Mouse (Mus musculus): ENCODE measurements around the gene Ncdn. TPM values are rescaled to one million over a fixed set of nuclear protein-coding genes. Genes with fewer than 3 reads are reported as not detected.

Gene Ncdn
- total RNA-seq, 2 experiments from 2014 or later: 1,037 to 1,100 TPM

DNA sequence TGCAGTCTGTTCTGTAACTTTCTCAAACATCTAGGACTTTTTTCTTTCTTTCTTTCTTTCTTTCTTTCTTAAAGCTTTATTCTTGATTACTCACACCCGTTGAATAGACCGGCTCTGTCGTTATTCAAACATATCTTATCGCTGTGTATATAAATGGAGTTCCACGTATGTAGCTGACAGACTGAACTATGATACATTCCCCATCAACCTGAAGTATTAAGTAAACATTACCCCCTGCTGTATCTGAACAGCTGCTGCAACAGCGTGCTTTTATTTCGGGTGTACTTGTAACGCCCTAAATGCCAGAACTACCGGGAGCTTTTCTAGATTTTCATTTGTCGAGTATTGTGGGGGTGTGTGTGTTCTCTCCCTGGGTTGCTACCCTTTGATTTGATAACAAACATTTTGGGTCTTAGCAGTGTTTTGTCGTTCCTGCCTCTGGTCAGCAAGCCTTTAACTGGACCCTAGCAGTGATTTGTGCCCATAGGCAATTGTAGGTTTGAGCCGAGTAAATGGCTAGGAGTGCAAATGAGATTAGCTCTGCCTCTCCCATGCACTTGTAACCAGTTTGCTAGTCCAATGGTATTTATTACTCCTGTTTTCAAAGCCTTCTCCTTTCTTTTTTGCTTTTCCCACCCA, 1.6 kb upstream of the Ncdn start:
- no peak for DNase-seq (ENCODE audit: low spot score in 2 of 2)

DNA sequence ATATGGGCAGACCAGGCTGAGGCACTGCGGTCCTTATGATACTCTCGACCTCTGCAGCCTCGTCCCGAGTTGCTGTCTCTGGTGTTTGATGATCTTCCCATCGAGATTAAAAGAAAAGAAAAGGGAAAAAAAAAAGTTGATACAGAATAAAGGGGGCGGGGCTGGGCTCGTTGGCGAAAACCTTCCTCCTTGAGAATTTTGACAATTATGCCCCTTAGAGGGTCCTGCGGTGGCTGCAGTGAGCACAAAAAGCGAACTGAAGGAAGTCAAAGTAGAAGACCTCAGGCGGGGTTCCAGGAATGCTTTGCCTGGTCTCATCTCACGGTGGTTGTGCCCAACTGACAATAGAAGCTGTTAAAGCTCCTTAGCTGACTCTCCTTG, 983 bp upstream of the Ncdn start:
- no peak for DNase-seq (ENCODE audit: low spot score in 2 of 2)

DNA sequence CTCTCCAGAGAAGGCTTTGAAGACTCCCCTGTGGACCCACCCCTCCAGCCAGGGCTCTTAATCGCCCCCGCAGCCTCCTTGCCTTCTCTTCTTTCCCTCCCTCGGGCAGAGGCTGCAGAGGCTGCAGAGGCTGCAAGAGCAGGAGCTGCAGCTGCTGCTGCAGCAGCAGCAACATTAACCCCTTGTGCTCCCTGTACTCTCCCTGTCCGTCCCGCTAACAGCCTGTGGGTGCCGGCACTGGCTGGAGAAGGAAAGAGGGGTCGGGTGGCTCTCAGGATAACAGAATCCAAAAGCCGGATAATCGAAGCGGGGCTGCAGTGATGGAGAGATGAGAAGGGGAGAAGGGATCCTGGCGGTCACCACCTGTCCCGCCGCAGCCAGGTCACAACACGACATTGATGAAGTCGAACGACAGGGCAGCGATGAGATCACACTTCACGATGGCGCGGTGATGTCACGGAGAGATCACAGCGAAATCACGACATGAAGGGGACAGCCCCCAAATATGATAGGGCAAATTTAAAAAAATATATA, 563 bp downstream of the Ncdn start:
- DNase-seq (ENCODE audit: low spot score in 2 of 2): peak in 1 of 2 experiments; percentile 32

DNA sequence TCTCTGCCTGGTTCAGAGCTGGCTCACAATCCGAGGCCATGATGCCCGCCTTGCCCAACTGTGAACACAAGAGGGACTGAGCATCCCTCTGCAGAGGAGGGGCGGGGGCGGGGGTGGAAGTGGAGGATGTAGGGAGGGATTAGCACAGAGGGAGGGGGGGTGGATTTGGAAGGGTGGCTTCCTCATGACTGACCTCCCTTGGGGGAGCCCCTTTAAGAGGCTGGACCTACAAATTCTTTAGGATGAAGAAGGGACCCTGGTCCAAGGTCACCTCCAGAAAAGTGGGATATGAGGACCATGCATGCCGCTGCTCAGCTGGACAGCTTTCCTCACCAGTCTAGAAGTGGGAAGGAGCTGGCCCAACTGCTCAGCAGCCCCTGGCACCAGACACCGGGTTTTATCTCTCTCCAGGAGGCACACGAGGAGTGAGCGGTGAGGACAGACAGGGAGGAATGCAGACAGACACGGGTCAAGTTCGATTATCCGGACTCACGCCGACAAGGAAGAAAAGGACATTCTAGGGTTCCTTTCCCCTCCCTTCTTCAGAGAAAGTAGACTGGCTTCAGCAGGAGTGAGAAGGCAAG, 1.1 kb downstream of the Ncdn start:
- peak in 1 of 2 experiments; percentile 31 for DNase-seq (ENCODE audit: low spot score in 2 of 2)

DNA sequence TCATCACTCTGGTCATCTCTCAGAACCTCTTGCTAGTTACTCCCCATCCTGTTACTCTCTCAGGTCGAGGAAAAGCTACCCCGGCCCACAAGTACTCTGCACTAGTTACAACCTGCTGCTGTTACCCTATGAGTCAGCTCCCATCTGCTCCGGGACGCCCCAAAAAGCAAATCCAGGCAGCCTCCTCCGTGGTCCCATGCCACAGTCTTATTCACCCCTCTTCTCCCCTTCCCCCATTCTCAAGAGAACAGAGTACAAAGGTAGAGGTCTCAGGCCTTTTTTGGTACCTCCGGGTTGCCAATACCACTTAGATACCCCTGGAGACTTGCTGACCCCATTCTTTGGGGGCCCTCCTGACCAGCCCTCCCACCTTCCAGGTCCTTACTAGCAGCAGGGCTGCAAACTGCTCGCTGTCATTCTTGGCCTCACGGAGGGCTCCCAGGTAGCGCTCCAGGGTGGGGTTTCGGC, 1.6 kb downstream of the Ncdn start:
- peak in 1 of 2 experiments; percentile 53 for DNase-seq (ENCODE audit: low spot score in 2 of 2)

DNA sequence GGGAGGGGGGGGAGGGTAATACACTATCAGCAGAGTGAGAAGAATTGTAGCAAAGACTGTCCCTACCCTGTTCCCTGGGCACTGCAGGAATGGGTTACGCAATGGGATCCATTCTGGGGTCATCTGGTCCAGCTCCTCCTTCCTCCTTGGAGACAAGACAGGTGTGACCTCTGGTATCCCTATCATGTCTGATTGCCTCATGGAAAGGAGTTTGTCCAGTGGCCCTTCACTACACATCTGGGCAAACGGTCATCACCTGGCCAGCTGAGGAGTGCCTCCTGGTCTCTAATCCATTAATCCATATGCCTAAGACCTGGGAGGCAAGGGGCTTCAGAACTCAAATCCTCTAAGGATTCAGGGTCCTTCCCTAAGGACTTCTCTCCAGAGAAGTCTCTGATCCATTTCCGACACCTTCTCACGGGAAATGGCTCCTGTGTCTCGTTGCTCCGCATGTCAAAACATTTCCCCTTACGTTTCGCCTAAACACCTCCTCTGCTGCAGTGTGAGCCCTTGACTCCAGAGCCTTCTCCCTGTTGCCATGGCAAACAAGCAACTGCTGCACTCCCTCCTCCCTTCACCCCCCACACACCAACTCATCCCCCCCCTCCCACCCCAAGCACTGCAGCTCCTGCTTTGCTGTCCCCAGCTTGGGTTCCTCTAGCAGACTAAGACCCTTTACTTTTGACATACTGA, 2.2 kb downstream of the Ncdn start:
- DNase-seq (ENCODE audit: low spot score in 2 of 2): peak; percentile 16 to 21

DNA sequence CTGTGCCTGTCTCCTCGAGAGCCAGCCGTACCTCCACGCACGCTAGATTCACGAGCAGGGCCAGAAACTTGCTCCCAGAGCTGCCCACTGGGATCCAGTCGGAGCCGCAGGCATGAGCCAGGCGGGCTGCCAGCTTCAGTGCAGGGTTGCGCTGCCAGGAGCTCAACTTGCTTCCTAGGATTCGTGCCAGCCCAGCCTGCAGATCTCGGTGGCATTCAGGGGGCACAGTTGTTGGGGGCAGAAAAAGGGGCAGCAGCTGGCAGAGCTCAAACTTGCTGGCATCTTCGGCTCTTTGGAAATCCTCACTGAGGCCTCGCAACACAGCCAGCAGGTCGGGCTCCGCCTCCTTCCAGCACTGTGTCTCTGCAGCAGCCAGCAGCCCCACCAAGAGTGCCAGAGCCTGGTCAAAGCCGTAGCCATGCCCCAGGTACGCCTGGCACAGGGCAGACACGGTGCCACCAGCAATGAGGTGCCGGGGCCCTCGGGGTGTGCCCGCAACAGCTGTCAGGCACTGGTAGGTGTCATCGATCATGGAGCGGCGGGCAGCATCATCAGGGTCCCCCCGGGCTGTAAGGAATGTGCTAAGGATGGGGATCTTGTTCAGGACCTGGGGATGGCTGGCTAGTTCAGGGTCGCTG, 3.1 kb downstream of the Ncdn start:
- peak; percentile 60 to 76 for DNase-seq (ENCODE audit: low spot score in 2 of 2)

DNA sequence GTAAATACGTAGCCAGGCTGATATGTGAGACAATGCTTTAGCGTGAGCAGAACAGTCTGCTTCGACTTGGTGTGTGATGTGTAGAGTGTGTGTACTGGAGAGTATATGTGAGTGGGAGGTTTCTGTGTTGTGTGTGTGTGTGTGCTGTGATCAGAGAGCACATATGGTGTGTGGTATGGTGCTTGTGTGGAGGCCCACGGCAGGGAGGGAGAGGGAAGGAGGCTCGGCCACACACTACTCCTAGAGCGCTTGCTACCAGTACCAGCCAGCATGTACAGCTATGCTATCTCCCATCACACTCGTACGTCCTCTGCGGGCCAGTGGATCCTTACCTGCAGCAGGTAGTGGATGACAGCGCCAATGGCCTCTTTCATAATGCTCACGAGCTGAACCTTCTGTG, 3.7 kb downstream of the Ncdn start:
- DNase-seq (ENCODE audit: low spot score in 2 of 2): peak; percentile 31 to 62

DNA sequence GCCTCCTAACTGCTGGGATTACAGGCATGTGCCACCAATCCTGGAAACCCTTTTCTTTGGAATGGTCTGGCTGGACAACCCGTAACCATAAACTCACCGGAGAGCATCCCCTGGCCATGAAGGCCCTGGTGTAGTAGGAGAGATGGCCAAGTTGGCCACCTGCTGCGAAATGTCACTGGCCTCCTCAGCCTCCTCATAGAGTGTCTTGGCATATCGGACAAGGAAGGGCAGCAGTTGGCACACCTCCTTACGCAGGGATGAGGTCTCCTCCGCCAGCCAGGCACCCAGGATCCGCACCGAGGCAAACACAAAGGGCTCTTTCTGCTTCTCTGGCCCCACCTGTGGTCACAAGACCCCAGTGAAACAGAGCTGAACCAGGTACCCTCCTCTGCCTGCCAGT, 4.9 kb downstream of the Ncdn start:
- DNase-seq (ENCODE audit: low spot score in 2 of 2): no peak

DNA sequence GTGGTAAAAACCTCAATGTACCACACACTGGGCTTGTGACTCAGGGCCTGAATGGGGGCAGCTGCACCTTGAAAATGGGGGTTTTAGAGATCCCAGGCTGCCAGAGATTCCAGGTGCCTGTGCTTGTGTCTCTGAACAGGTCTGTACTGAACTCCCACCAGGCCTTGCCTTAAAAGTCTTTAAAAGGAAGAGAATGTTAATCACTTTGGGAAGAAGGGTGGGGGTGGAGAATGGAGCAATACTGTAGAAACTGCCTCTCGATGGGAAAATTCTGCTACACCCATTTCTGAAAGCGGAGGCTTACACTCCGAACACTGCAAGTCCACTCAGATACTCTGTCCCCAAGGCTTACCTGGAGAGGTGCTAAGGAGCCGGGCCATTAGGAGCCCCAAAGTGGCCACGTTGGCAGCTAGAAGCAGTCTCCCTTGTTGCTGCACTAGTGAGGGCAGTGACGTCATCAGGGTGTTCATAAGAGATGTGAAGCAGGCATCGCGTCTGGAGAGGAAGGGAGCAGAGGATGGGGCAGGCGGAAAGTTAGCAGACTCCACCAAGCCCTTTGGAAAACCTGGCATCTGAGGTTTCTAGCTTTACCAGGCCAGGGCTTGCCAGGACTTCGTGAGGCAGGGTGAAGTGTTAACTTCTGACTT, 6.9 kb downstream of the Ncdn start:
- peak in 1 of 2 experiments; percentile 45 for DNase-seq (ENCODE audit: low spot score in 2 of 2)

DNA sequence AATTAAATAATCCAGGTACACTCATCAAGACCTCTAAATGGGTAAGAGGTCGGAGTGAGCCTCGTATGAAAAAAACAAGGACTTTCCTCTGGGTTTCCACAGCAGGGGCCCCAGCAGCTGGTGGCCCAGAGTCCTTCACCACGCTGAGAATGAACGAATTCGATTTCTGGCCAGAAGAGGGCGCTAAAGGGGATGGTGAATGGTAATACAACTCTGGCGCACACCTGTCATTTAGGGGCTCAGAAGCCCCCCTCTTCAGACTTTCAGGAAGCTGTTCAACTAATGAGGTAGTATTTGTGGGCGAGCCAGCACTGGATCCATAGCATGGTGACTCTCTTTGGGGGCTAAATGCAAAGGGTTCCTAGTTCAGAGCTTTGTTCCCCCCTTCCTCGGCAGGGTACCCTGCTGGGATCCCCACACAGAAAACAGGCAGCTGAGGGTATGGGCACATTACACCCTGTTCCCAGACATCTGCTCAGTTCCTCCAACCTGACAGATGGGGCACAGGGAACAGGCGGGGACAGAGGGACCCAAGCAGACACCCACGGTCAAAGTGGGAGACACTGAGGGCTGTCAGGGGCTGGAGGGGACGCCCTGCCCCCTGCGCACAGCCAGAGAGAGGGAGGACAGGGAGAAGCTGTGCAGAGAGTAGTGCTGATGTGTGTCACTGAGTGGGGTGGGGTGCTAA, 7.6 kb downstream of the Ncdn start:
- DNase-seq (ENCODE audit: low spot score in 2 of 2): peak in 1 of 2 experiments; percentile 67

DNA sequence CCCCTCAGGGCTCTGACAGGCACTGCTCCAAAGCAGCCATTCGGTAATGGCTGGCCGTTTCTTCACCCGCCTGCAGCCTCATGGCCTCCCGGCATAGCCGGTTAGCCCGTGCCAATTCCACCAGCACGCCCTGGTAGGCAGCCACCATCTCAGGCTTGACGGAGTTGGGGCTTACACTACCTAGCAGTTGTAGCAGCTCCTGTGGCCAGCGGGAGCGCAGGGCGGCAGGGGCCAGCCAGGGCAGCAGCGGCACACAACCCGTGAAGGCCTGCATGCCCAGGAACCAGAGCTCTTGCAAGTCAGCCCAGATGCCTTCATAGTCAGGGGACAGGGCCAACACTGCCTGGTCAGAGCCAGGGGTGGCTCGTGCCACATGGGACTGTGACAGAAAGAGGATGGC, 8.4 kb downstream of the Ncdn start:
- DNase-seq (ENCODE audit: low spot score in 2 of 2): no peak

DNA sequence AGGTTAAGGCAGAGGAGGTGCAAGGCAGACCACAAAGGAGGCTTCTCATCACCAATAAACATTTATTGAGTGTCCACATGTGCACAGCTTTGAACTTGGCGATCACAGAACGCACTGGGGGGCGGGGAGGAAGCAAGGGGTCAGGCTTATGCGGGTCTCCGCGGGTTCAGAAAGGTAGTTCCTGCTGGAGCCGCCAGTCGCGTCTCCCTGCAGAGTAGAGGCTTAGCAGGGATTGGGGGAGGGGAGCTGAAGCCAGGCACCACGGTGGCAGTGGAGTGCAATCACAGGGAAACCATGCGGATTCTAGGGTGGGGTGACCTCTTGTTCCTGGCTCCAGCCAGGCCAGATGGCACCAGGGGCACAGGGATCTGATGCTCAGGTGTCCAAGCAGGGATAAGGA, 9.5 kb downstream of the Ncdn start:
- DNase-seq (ENCODE audit: low spot score in 2 of 2): no peak

DNA sequence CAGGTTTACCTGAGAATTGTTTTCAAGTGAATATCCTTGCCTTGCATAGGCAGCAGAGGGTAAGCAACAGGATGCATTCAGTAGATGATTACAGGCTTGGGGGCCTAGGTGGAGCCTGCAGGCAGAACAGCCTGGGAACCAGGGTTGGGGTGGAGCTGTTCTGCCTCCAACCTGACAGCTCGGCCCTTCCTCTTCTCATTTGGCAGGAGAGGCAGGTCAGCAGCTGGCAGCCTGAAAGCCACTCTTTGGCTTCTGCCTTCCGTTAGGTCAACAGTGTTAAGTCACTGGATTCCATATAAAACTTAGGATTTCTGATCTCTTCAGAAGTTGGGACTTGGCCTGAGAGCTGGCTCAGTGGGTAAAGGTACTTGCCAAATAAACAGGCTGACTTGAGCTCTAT, 10.3 kb downstream of the Ncdn start:
- DNase-seq (ENCODE audit: low spot score in 2 of 2): no peak

DNA sequence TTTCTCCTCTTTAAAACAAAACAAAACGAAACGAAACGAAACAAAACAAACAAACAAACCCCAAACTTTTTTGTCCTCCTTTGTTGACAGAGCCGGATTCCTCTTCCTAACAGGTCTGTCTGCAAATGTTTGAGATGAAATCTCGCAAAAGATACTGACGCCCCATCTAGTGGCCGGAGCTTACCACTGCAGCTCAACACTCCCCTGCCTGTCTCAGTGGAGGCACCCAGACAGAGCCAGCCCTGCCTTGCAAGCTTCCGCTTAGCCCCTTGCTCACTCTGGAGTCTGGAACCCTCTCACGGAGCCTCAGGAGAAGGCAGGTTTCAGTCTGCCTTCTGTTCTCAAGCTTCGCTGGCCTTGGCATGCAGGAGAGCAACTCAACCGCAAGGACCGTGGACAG, 11.8 kb downstream of the Ncdn start:
- DNase-seq (ENCODE audit: low spot score in 2 of 2): peak; percentile 87 to 89

DNA sequence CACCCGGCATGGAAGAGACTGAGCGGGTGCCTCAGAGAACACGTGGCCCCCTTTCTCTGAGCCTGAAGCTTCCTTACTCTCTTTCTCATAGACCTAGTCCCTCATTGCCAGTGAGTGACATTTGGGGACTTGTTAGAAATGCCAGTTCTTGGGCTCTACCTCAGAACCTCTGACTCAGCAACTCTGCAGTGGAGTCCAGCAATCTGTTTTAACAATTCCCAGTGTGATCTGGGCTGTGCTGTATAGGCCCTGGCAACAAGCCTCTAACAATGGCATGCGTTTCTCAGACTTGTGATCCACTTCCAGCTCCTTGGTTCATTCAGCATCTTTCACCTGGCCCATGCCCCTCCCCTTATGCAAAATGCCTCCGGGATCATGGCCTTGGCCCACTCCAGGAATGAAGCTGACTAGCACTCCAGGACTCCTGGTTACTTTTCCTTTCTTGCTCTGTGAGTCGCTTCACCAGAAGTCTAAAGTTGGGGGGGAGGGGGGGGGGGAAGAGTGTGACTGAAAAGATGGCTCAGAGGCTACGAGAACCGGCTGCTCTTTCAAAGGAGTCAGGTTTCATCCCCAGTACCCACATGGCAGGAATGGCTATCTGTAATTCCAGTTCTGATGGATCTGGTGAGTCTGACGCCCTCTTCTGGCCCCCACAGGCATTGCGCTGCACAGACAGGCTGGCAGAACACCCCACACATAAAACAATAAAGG, 13.1 kb downstream of the Ncdn start:
- DNase-seq (ENCODE audit: low spot score in 2 of 2): no peak

DNA sequence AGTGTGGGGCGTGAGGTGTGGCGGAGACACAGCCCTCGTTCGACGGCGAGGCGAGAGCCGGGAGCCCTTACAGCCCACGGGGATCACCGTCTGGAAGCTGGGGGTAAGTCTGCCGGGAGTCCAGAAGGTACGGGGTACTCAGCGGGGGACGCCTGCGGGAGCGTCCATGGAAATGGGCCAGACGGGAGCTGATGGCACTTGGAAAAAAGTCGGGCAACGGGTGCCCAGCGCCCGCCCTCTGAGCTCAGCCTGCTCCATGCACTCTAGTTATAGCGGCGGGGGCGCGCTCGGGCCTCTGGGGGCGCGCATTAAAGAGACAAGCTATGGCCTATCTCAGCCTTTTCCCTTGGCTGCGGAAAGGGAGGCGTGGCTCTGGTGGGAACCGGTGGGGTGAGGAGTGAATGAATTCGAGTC, 17.2 kb downstream of the Ncdn start, which contains the start of gene Tfap2e:
Tfap2e (minus strand) TSS at position 240 of the 414 bp plus-strand sequence.
- no peak for DNase-seq (ENCODE audit: low spot score in 2 of 2)

DNA sequence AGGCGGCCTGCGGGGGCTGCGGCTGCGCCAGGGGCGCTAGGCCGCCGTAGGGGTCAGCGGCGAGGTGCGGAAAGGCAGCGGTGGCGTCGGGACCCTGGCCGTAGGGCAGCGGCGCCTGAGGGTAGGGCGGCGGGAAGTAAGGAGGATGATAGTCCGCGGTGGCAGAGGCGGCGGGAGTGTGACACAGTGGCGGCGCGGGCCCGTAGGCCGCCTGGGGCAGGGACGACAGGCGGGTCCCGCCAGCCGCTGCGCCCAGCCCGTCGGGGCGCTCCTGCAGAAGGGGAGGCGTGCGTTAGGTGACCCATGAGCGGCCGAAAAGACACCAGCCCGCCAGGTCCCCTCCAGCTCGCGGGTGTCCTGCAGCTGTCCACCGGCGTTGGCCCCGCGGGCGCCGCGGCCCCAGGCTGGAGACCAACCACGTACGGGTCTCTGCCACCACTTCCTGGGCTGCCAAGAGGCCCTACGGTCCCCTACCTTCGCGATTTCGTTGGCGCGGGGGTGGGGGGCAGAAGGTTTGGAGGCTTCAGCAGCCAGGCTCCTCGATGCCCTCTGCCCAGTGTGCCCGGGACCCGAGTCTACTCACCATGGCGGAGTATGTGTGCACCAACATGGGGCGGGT, 17.7 kb downstream of the Ncdn start:
- DNase-seq (ENCODE audit: low spot score in 2 of 2): no peak

DNA sequence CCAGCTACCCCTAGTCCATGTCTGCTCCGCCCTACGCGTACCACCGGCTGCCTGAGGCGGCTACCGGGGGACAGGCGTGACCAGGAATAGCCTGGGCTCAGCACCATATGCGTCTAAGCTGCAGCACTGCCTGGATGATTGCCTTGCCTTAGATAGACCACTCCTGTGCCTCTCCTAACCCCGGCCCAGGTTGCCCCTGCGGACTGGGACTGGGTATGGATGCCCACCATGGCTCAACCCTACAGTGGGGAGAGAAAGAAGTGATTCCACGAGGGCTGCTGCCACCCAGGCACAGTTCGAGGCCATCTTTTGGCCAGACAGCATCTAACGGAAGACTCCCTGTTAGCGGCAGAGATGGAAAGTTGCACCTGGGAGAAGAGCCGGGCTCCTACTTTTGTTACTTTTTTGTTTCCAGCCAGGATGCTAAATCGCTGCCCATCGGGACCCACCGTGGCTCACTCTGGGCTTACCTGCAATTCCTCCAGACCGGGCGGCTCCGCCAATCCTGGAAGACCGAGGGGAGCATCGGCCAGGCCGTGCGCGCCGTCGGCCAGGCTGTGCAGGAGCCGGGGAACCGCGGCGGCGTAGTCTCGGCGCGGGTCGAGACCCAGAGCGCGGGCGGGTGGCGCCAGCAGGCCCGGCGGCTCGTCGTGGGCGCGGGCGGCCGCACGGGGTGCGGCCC, 18.4 kb downstream of the Ncdn start:
- no peak for DNase-seq (ENCODE audit: low spot score in 2 of 2)

Data from left cerebral cortex, adult 18-20 months (tissue).